In the genomic region with DNA sequence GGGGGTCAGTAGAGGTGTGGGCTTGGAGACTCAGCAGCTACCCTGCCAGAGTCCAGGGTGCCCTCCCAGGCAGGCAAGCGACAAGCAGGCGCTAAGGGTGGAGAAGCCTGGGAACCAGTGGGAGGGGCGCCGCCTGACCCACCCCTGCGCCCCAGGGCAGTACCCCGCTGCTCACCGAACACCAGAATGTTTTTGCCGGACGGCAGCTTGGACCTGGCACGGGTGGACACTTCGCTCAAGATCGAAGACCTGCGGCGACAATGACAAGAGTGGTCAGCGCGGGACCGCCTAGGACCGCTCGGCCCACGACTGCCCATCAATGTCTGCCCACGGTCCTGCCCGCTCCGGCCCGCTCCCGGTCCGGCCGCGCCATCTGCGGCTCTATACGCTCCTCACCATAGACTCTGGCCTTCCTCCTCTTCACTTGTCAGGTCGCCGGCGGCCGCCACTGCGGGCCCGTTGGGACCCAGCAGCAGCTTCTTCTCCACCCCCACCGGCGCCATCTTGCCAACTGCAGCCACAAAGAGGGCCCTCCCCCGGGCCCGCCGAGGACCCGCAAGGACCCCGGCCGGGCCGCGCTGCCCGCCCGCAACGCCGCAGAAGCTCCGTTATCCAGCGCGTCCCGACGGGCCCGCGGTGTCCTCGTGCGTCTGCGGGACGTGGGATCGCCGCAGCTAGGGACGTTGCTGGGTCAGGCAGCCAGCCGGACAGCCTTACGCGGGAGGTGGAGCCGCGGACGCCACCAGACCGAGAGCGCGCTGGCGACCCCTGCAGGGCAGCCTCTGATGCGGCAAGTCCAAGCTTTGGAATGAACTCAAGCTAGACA, we compare ENCODE assay signal across 7 mouse cellular contexts. TPM values are rescaled to one million over a fixed set of nuclear protein-coding genes. Genes with fewer than 3 reads are reported as not detected.
DNase-seq lines count a peak whose midpoint lies in the region; ATAC-seq lines count a peak whose summit lies in the region.

A gene (minus strand): TSS at position 749 of the 826 bp plus-strand sequence.

- H3K4me1 ChIP-seq in embryonic facial prominence, embryonic 10.5 days, result peaks cover 12% of the 10 kb centered on the region
- peaks cover 9% of the 10 kb centered on the region; the same call in 1 of the 2 replicates for H3K4me1 ChIP-seq in limb, embryonic 11.5 days (ENCODE audit: control insufficient read depth, insufficient read depth, low read length)
- H3K4me1 ChIP-seq in midbrain, embryonic 14.5 days (ENCODE audit: control insufficient read depth, insufficient read depth, low read length), result peaks cover 14% of the 10 kb centered on the region

- peak within 1 kb of the TSS; percentile 96 for H3K4me3 ChIP-seq in embryonic facial prominence, embryonic 10.5 days
- H3K4me3 ChIP-seq in limb, embryonic 11.5 days (ENCODE audit: low read depth, low read length), result peak within 1 kb of the TSS; percentile 95
- peak within 1 kb of the TSS; percentile 95 for H3K4me3 ChIP-seq in midbrain, embryonic 14.5 days (replicated peaks; ENCODE audit: low read depth, low read length)

- H3K9me3 ChIP-seq in embryonic facial prominence, embryonic 10.5 days, result no peaks in the 10 kb centered on the region
- no peaks in the 10 kb centered on the region for H3K9me3 ChIP-seq in limb, embryonic 11.5 days (ENCODE audit: control insufficient read depth, low read length)
- no peaks in the 10 kb centered on the region for H3K9me3 ChIP-seq in midbrain, embryonic 14.5 days (ENCODE audit: control insufficient read depth, low read length)

- H3K36me3 ChIP-seq in embryonic facial prominence, embryonic 10.5 days (replicated peaks), result peaks cover 37% of the 10 kb centered on the region
- H3K36me3 ChIP-seq in limb, embryonic 11.5 days (ENCODE audit: control insufficient read depth, insufficient read depth, low read length), result peaks cover 15% of the 10 kb centered on the region
- peaks cover 33% of the 10 kb centered on the region for H3K36me3 ChIP-seq in midbrain, embryonic 14.5 days (ENCODE audit: control insufficient read depth, insufficient read depth, low read length)

- peak; percentile 97 for DNase-seq in adrenal gland, postnatal 10 days
- DNase-seq in embryonic facial prominence, embryonic 10.5 days (ENCODE audit: low spot score), result peak; percentile 94
- peak; percentile 86 for DNase-seq in kidney, adult 11 months
- peak; percentile 97 for DNase-seq in limb, embryonic 11.5 days (ENCODE audit: low spot score)
- DNase-seq in midbrain, embryonic 14.5 days, result peak; percentile 95
- peak; percentile 81 to 94 for DNase-seq in spleen, adult 18-20 months

- H3K4me2 ChIP-seq in limb, embryonic 11.5 days (ENCODE audit: low read depth, severe bottlenecking), result peak within 1 kb of the TSS; percentile 89
- peak within 1 kb of the TSS; percentile 74 for H3K4me2 ChIP-seq in midbrain, embryonic 14.5 days (ENCODE audit: low read length)

- peak; percentile 88 for ATAC-seq in granulocyte monocyte progenitor cell, adult 5-6 weeks (replicated peaks; ENCODE audit: poor library complexity, severe bottlenecking)
- peak; percentile 89 for ATAC-seq in limb, embryonic 11.5 days (ENCODE audit: insufficient number of reproducible peaks, low FRiP score, low TSS enrichment, low read depth)
- ATAC-seq in midbrain, embryonic 14.5 days (ENCODE audit: low FRiP score, low TSS enrichment), result peak; percentile 89

- H3K27me3 ChIP-seq in embryonic facial prominence, embryonic 10.5 days (replicated peaks; ENCODE audit: low read depth, poor library complexity, severe bottlenecking), result no peaks in the 10 kb centered on the region
- H3K27me3 ChIP-seq in limb, embryonic 11.5 days (ENCODE audit: control insufficient read depth, insufficient read depth, low read length), result no peaks in the 10 kb centered on the region
- H3K27me3 ChIP-seq in midbrain, embryonic 14.5 days (ENCODE audit: control insufficient read depth, insufficient read depth, low read length), result no peaks in the 10 kb centered on the region

- peak within 1 kb of the TSS; percentile 94 for H3K9ac ChIP-seq in limb, embryonic 11.5 days (ENCODE audit: low read length)
- H3K9ac ChIP-seq in midbrain, embryonic 14.5 days (replicated peaks; ENCODE audit: low read length), result peak within 1 kb of the TSS; percentile 97

- WGBS in embryonic facial prominence, embryonic 10.5 days, result under 1% methylated on average over 75 of the region's 75 CpGs
- under 1% methylated on average over 75 of the region's 75 CpGs for WGBS in limb, embryonic 11.5 days
- under 1% methylated on average over 75 of the region's 75 CpGs for WGBS in midbrain, embryonic 14.5 days

- H3K27ac ChIP-seq in embryonic facial prominence, embryonic 10.5 days (replicated peaks), result peak within 1 kb of the TSS; percentile 100
- peak within 1 kb of the TSS; percentile 71; the same call in 1 of the 2 replicates for H3K27ac ChIP-seq in limb, embryonic 11.5 days (replicated peaks; ENCODE audit: low read depth, low read length)
- H3K27ac ChIP-seq in midbrain, embryonic 14.5 days (replicated peaks; ENCODE audit: low read depth, low read length), result peak within 1 kb of the TSS; percentile 94

RNA-seq across cellular contexts. Expression of the gene that starts here (rescaled TPM):
- 100 to 1,000 TPM; 108 to 128 TPM for total RNA-seq in adrenal gland, postnatal 10 days (2021)
- polyA plus RNA-seq in embryonic facial prominence, embryonic 10.5 days (2016; fragmentation: Nextera tagmentation; extraction: Ambion mirVana), result 69.3 and 74.4 TPM in 2 replicates
- total RNA-seq in granulocyte monocyte progenitor cell, adult 5-6 weeks (2014; fragmentation: Nextera tagmentation), result 13.9 and 21.2 TPM in 2 replicates
- 43.4 and 44.1 TPM in 2 replicates for total RNA-seq in granulocyte monocyte progenitor cell, adult 5-6 weeks (2017)
- 59.0 and 59.3 TPM in 2 replicates for polyA plus RNA-seq in limb, embryonic 11.5 days (2014; fragmentation: Nextera tagmentation; extraction: Ambion mirVana)
- 69.1 and 103 TPM in 2 replicates for polyA plus RNA-seq in midbrain, embryonic 14.5 days (2014; fragmentation: Nextera tagmentation; extraction: Ambion mirVana)

Comparison
In these comparisons a context has a peak if more than half of its experiments do, and no peak if none do; other contexts are left out.
1. Peak in every context shown above with its lines: DNase-seq, ATAC-seq, H3K4me3 ChIP-seq and H3K27ac ChIP-seq.